Mouse (Mus musculus) limb, embryonic 14.5 days (tissue): ENCODE measurements at regions not wholly inside any gene's neighbourhood (a gene's known extent, or its start where the extent isn't known, plus 50 kb on each side); places are given as distances from the start of the nearest gene placed in this dataset.
A peak's percentile ranks its signal among the peaks of the same experiment; 100 is the strongest.

Experiments used
- ATAC-seq: fragments of 200-750 bp; cut with Nextera tagmentation; 2 replicates; pipeline ENCODE4 v1.8.0; 2017; ENCODE audit warnings: low read depth, moderate number of reproducible peaks, moderate TSS enrichment; ENCODE audit not compliant: low FRiP score
- DNase-seq: peaks from one replicate; pipeline ENCODE4 v3.0.0-alpha.2; 2015; ENCODE audit warnings: low spot score
- H3K27ac ChIP-seq: fragments of 300-500 bp; sonication (generic); replicated peaks from 2 replicates; pipeline ENCODE4 v1.5.1; 2014; ENCODE audit warnings: low read depth, mild to moderate bottlenecking, low read length, moderate library complexity, mixed read lengths
- H3K27me3 ChIP-seq: fragments of 300-500 bp; sonication (generic); 2 replicates; pipeline ENCODE4 v1.6.1; 2014; ENCODE audit warnings: low read length, mixed read lengths; ENCODE audit not compliant: control insufficient read depth, insufficient read depth
- H3K36me3 ChIP-seq: fragments of 300-500 bp; sonication (generic); 2 replicates; pipeline ENCODE4 v1.6.1; 2014; ENCODE audit warnings: mild to moderate bottlenecking, low read length, moderate library complexity, mixed read lengths; ENCODE audit not compliant: control insufficient read depth, insufficient read depth
- H3K4me1 ChIP-seq: fragments of 300-500 bp; sonication (generic); 2 replicates; pipeline ENCODE4 v1.6.1; 2014; ENCODE audit warnings: antibody characterized with exemption, low read length, mixed read lengths; ENCODE audit not compliant: control insufficient read depth, insufficient read depth
- H3K4me2 ChIP-seq: fragments of 300-500 bp; sonication (generic); replicated peaks from 2 replicates; pipeline ENCODE4 v1.6.1; 2014; ENCODE audit warnings: low read depth, mild to moderate bottlenecking, low read length, moderate library complexity; ENCODE audit not compliant: severe bottlenecking
- H3K4me3 ChIP-seq: fragments of 300-500 bp; sonication (generic); replicated peaks from 2 replicates; pipeline ENCODE4 v1.5.1; 2014; ENCODE audit warnings: low read length
- H3K9ac ChIP-seq: fragments of 300-500 bp; sonication (generic); 2 replicates; pipeline ENCODE4 v1.6.1; 2014; ENCODE audit warnings: mild to moderate bottlenecking, low read depth, low read length, moderate library complexity; ENCODE audit not compliant: severe bottlenecking
- H3K9me3 ChIP-seq: fragments of 300-500 bp; sonication (generic); 2 replicates; pipeline ENCODE4 v1.6.1; 2016; ENCODE audit warnings: low read length; ENCODE audit not compliant: control insufficient read depth
- POLR2A ChIP-seq: fragments of 200-500 bp; IDR thresholded peaks from 2 replicates; pipeline ENCODE4 v1.8.0; 2012; ENCODE audit warnings: inconsistent platforms, mild to moderate bottlenecking, moderate library complexity, borderline replicate concordance; ENCODE audit not compliant: insufficient read depth, insufficient read length; ENCODE audit errors: extremely low read depth
- WGBS: fragments of 180-500 bp; shearing (Covaris S2); extraction: QIAGEN DNeasy Blood & Tissue Kit; methylation state at CpG from one replicate; pipeline ENCODE4 v1.1.7; 2014; 5-methylcytosine and 5-hydroxymethylcytosine counted together

- Histone ChIP-seq H3K4me2 (no peak overlapping the region), H3K27ac (no peak overlapping the region), H3K27me3 (no peaks in the 10 kb centered on the region), H3K9me3 (no peaks in the 10 kb centered on the region), H3K4me1 (no peaks in the 10 kb centered on the region), H3K36me3 (no peaks in the 10 kb centered on the region), H3K9ac (no peak overlapping the region), H3K4me3 (no peak overlapping the region)
- DNase-seq (no peak), ATAC-seq (no peak)
- 69% methylated on average over 1 of the region's 1 CpGs for WGBS
- TF ChIP-seq POLR2A: no peak
These were observed 264.5 kb upstream of the Gm6657 start for GRCm38 (mm10) chr12:77929571-77929970.

GRCm38 (mm10) chr12:77943960-77944359, 250.1 kb upstream of the Gm6657 start:
- DNase-seq (no peak), ATAC-seq (no peak)
- no peaks in the 10 kb centered on the region for H3K9me3 ChIP-seq
- H3K36me3 ChIP-seq: no peaks in the 10 kb centered on the region
- no peak overlapping the region for H3K27ac ChIP-seq
- H3K4me3 ChIP-seq: no peak overlapping the region
- H3K4me1 ChIP-seq: no peaks in the 10 kb centered on the region
- no peaks in the 10 kb centered on the region for H3K27me3 ChIP-seq
- WGBS: 57% methylated on average over 8 of the region's 8 CpGs
- H3K4me2 ChIP-seq: no peak overlapping the region
- no peak for TF ChIP-seq POLR2A
- no peak overlapping the region for H3K9ac ChIP-seq

- DNase-seq (peak; percentile 5), ATAC-seq (no peak)
- Histone ChIP-seq H3K4me1 (0 out of 2 replicates have a peak, but pooled peaks cover 4% of the 10 kb centered on the region), H3K27ac (no peak overlapping the region), H3K4me3 (peak overlapping the region; percentile 32), H3K9me3 (no peaks in the 10 kb centered on the region), H3K4me2 (peak overlapping the region; percentile 54), H3K27me3 (no peaks in the 10 kb centered on the region), H3K9ac (peak overlapping the region; percentile 46), H3K36me3 (no peaks in the 10 kb centered on the region)
- WGBS: 24% methylated on average over 16 of the region's 16 CpGs
- no peak for TF ChIP-seq POLR2A
These were observed 244.5 kb upstream of the Gm6657 start for GRCm38 (mm10) chr12:77949474-77950017.

- WGBS: 42% methylated on average over 2 of the region's 2 CpGs
- no peak overlapping the region for H3K9ac ChIP-seq
These were observed 241.6 kb upstream of the Gm6657 start for GRCm38 (mm10) chr12:77952492-77952891.

GRCm38 (mm10) chr12:77962631-77963030, 231.4 kb upstream of the Gm6657 start:
- Histone ChIP-seq H3K36me3 (no peaks in the 10 kb centered on the region), H3K4me3 (no peak overlapping the region), H3K4me2 (no peak overlapping the region), H3K27ac (no peak overlapping the region), H3K9me3 (no peaks in the 10 kb centered on the region), H3K27me3 (no peaks in the 10 kb centered on the region), H3K4me1 (no peaks in the 10 kb centered on the region), H3K9ac (no peak overlapping the region)
- ATAC-seq (no peak), DNase-seq (no peak)
- no peak for TF ChIP-seq POLR2A
- 85% methylated on average over 6 of the region's 6 CpGs for WGBS

More at GRCm38 (mm10) chr12:77952492-77952891, 241.6 kb upstream of the Gm6657 start:
- no peak overlapping the region for H3K4me2 ChIP-seq
- ATAC-seq (no peak), DNase-seq (no peak)
- H3K9me3 ChIP-seq: no peaks in the 10 kb centered on the region
- H3K4me1 ChIP-seq: 0 out of 2 replicates have a peak, but pooled peaks cover 4% of the 10 kb centered on the region
- no peak overlapping the region for H3K27ac ChIP-seq
- H3K4me3 ChIP-seq: no peak overlapping the region
- TF ChIP-seq POLR2A: no peak
- H3K27me3 ChIP-seq: no peaks in the 10 kb centered on the region
- no peaks in the 10 kb centered on the region for H3K36me3 ChIP-seq
